Mouse (Mus musculus): ENCODE measurements around the gene Gm44790. TPM values are rescaled to one million over a fixed set of nuclear protein-coding genes. Genes with fewer than 3 reads are reported as not detected.

Gene Gm44790
- total and polyA plus RNA-seq, 3 experiments, result 0.29 to 0.77 TPM; not detected in 1

Other genes with a start within 250 kb of the Gm44790 start
- 6.6 and 7.8 TPM in 2 replicates for gene Tgfa, start 231.4 kb upstream of the Gm44790 start, total RNA-seq (2012; rRNA removed)
- gene Tgfa, start 231.4 kb upstream of the Gm44790 start, polyA plus RNA-seq (2012; ENCODE audit: insufficient read depth in 1 of 2, insufficient read length in 2 of 2, low read depth in 1 of 2, low replicate concordance in 2 of 2, missing spikeins in 1 of 2), result 1 to 10 TPM in 1 of 2 experiments, not detected in 1; 9.1 TPM
- gene Fam136a, start 61.0 kb upstream of the Gm44790 start, total RNA-seq (2012; rRNA removed), result 87.8 and 89.2 TPM in 2 replicates
- 10 to 100 TPM in 1 of 2 experiments, not detected in 1; 53.0 TPM for gene Fam136a, start 61.0 kb upstream of the Gm44790 start, polyA plus RNA-seq (2012; ENCODE audit: insufficient read depth in 1 of 2, insufficient read length in 2 of 2, low read depth in 1 of 2, low replicate concordance in 2 of 2, missing spikeins in 1 of 2)
- gene Snrpg, start 55.4 kb upstream of the Gm44790 start, total RNA-seq (2012; rRNA removed), result 748 and 796 TPM in 2 replicates
- gene Snrpg, start 55.4 kb upstream of the Gm44790 start, polyA plus RNA-seq (2012; ENCODE audit: insufficient read depth in 1 of 2, insufficient read length in 2 of 2, low read depth in 1 of 2, low replicate concordance in 2 of 2, missing spikeins in 1 of 2), result 1,000 to 10,000 TPM in 1 of 2 experiments, 100 to 1,000 TPM in 1; 761 to 1,339 TPM
- 16.0 and 18.3 TPM in 2 replicates for gene Pcyox1, start 29.5 kb upstream of the Gm44790 start, total RNA-seq (2012; rRNA removed)
- 10 to 100 TPM in 1 of 2 experiments, not detected in 1; 28.1 TPM for gene Pcyox1, start 29.5 kb upstream of the Gm44790 start, polyA plus RNA-seq (2012; ENCODE audit: insufficient read depth in 1 of 2, insufficient read length in 2 of 2, low read depth in 1 of 2, low replicate concordance in 2 of 2, missing spikeins in 1 of 2)
- 20.5 and 21.5 TPM in 2 replicates for gene Tia1, start 22.4 kb upstream of the Gm44790 start, total RNA-seq (2012; rRNA removed)
- 10 to 100 TPM in 1 of 2 experiments, not detected in 1; 25.3 TPM for gene Tia1, start 22.4 kb upstream of the Gm44790 start, polyA plus RNA-seq (2012; ENCODE audit: insufficient read depth in 1 of 2, insufficient read length in 2 of 2, low read depth in 1 of 2, low replicate concordance in 2 of 2, missing spikeins in 1 of 2)
- 10.9 and 11.6 TPM in 2 replicates for gene C87436, start 11.7 kb downstream of the Gm44790 start, total RNA-seq (2012; rRNA removed)
- 10 to 100 TPM in 1 of 2 experiments, not detected in 1; 18.5 TPM for gene C87436, start 11.7 kb downstream of the Gm44790 start, polyA plus RNA-seq (2012; ENCODE audit: insufficient read depth in 1 of 2, insufficient read length in 2 of 2, low read depth in 1 of 2, low replicate concordance in 2 of 2, missing spikeins in 1 of 2)
- gene Pcbp1, start 99.7 kb downstream of the Gm44790 start, total RNA-seq (2012; rRNA removed), result 74.2 and 83.5 TPM in 2 replicates
- 100 to 1,000 TPM in 1 of 2 experiments, not detected in 1; 385 TPM for gene Pcbp1, start 99.7 kb downstream of the Gm44790 start, polyA plus RNA-seq (2012; ENCODE audit: insufficient read depth in 1 of 2, insufficient read length in 2 of 2, low read depth in 1 of 2, low replicate concordance in 2 of 2, missing spikeins in 1 of 2)
- gene Asprv1, start 201.5 kb downstream of the Gm44790 start, total RNA-seq (2012; rRNA removed), result not detected in 2 replicates
- not detected for gene Asprv1, start 201.5 kb downstream of the Gm44790 start, polyA plus RNA-seq (2012; ENCODE audit: insufficient read depth in 1 of 2, insufficient read length in 2 of 2, low read depth in 1 of 2, low replicate concordance in 2 of 2, missing spikeins in 1 of 2)
- 3.1 and 3.2 TPM in 2 replicates for gene Mxd1, start 242.5 kb downstream of the Gm44790 start, total RNA-seq (2012; rRNA removed)
- 1 to 10 TPM in 1 of 2 experiments, not detected in 1; 3.6 TPM for gene Mxd1, start 242.5 kb downstream of the Gm44790 start, polyA plus RNA-seq (2012; ENCODE audit: insufficient read depth in 1 of 2, insufficient read length in 2 of 2, low read depth in 1 of 2, low replicate concordance in 2 of 2, missing spikeins in 1 of 2)